Mouse (Mus musculus) MEL (cell line): ENCODE results near the gene Spint2. TPM values are rescaled to one million over a fixed set of nuclear protein-coding genes. Genes with fewer than 3 reads are reported as not detected.
"Not testable (repeated sequence)": the region's sequence is repeated elsewhere in the genome, so short reads cannot be mapped to it uniquely, and the experiment has no call there.

ENCODE experiments used
- DNase-seq: peaks from one replicate; pipeline ENCODE4 v3.0.0; 2011; ENCODE audit warnings: low read depth, low spot score
- H3K27ac ChIP-seq: 2 replicates; pipeline ENCODE4 v1.5.1; 2012; ENCODE audit warnings: low read depth, mild to moderate bottlenecking, control low read depth, low read length, moderate library complexity; ENCODE audit not compliant: control insufficient read depth
- H3K27me3 ChIP-seq, 2 experiments: fragments of 150-350 bp in 1 of 2; sonication (generic) in 1 of 2; 2 replicates each; pipeline ENCODE4 v1.6.1; 2012; ENCODE audit warnings: low read length in 2 of 2, mild to moderate bottlenecking in 2 of 2, improper control_type of control experiment in 1 of 2, moderate library complexity in 1 of 2; ENCODE audit not compliant: insufficient read depth in 2 of 2, control insufficient read depth in 1 of 2
- H3K36me3 ChIP-seq, 2 experiments: 2 replicates each; pipeline ENCODE4 v1.6.1; 2012 to 2014; ENCODE audit warnings: low read length in 2 of 2, improper control_type of control experiment in 1 of 2, inconsistent platforms in 1 of 2, mild to moderate bottlenecking in 1 of 2; ENCODE audit not compliant: insufficient read depth in 2 of 2, control insufficient read depth in 1 of 2
- H3K4me1 ChIP-seq, 2 experiments: fragments of 150-350 bp in 1 of 2; sonication (generic) in 1 of 2; 2 replicates each; pipeline ENCODE4 v1.6.1; 2012; ENCODE audit warnings: low read length in 2 of 2, improper control_type of control experiment in 1 of 2, mild to moderate bottlenecking in 1 of 2; ENCODE audit not compliant: insufficient read depth in 2 of 2, control insufficient read depth in 1 of 2
- H3K4me3 ChIP-seq, 2 experiments: fragments of 150-350 bp in 1 of 2; sonication (generic) in 1 of 2; 2 replicates each; pipeline ENCODE4 v1.5.1; 2012; ENCODE audit warnings: low read depth in 2 of 2, low read length in 2 of 2, mild to moderate bottlenecking in 2 of 2, moderate library complexity in 2 of 2, control low read depth in 1 of 2, improper control_type of control experiment in 1 of 2; ENCODE audit not compliant: control insufficient read depth in 1 of 2, insufficient read depth in 1 of 2
- H3K79me2 ChIP-seq: 2 replicates; pipeline ENCODE4 v1.6.1; 2012; ENCODE audit warnings: mild to moderate bottlenecking, low read length, moderate library complexity; ENCODE audit not compliant: control insufficient read depth, poor library complexity, insufficient read depth
- H3K9ac ChIP-seq: 2 replicates; pipeline ENCODE4 v1.6.1; 2012; ENCODE audit warnings: low read depth, mild to moderate bottlenecking, control low read depth, low read length, moderate library complexity; ENCODE audit not compliant: control insufficient read depth, poor library complexity, severe bottlenecking
- H3K9me3 ChIP-seq: fragments of 150-350 bp; sonication (generic); replicated peaks from 2 replicates; pipeline ENCODE4 v1.6.1; 2012; ENCODE audit warnings: mild to moderate bottlenecking, low read length, improper control_type of control experiment, moderate library complexity; ENCODE audit not compliant: insufficient read depth
- CHD2 ChIP-seq: IDR thresholded peaks from 2 replicates; pipeline ENCODE4 v1.6.1; 2011; ENCODE audit warnings: low read length, improper control_type of control experiment
- CTCF ChIP-seq, 3 experiments: IDR thresholded peaks in 2 of 3; conservative IDR thresholded peaks in 1 of 3; 2 replicates each; pipeline ENCODE4 v1.5.1; 2011 to 2012; ENCODE audit warnings: low read length in 3 of 3, low read depth in 2 of 3, mild to moderate bottlenecking in 2 of 3, improper control_type of control experiment in 1 of 3, inconsistent platforms in 1 of 3, mixed read lengths in 1 of 3, moderate library complexity in 1 of 3; ENCODE audit not compliant: control insufficient read depth in 1 of 3, insufficient read depth in 1 of 3, poor library complexity in 1 of 3, severe bottlenecking in 1 of 3
- E2F4 ChIP-seq: IDR thresholded peaks from 2 replicates; pipeline ENCODE4 v1.6.1; 2011; ENCODE audit warnings: low read depth, low read length, improper control_type of control experiment, borderline replicate concordance
- ETS1 ChIP-seq: IDR thresholded peaks from 2 replicates; pipeline ENCODE4 v1.6.1; 2012; ENCODE audit warnings: low read depth, mild to moderate bottlenecking, inconsistent platforms, low read length, improper control_type of control experiment, moderate library complexity
- HCFC1 ChIP-seq: IDR thresholded peaks from 2 replicates; pipeline ENCODE4 v1.6.1; 2012; ENCODE audit warnings: low read depth, mild to moderate bottlenecking, inconsistent platforms, low read length, improper control_type of control experiment, moderate library complexity
- KAT2A ChIP-seq: conservative IDR thresholded peaks from 2 replicates; pipeline ENCODE4 v1.6.1; 2012; ENCODE audit warnings: low read depth, low read length, improper control_type of control experiment, inconsistent platforms
- MAX ChIP-seq: IDR thresholded peaks from 2 replicates; pipeline ENCODE4 v1.6.1; 2011; ENCODE audit warnings: low read length, improper control_type of control experiment
- MEF2A ChIP-seq: IDR thresholded peaks from 2 replicates; pipeline ENCODE4 v1.6.1; 2014; ENCODE audit warnings: low read depth, mild to moderate bottlenecking, inconsistent platforms, low read length, improper control_type of control experiment; ENCODE audit not compliant: poor library complexity, insufficient replicate concordance, severe bottlenecking; ENCODE audit errors: extremely low read depth
- MXI1 ChIP-seq: IDR thresholded peaks from 2 replicates; pipeline ENCODE4 v1.6.1; 2011; ENCODE audit warnings: mild to moderate bottlenecking, low read depth, low read length, improper control_type of control experiment
- MYC ChIP-seq: IDR thresholded peaks from 2 replicates; pipeline ENCODE4 v1.6.1; 2011; ENCODE audit warnings: low read depth, mild to moderate bottlenecking, low read length, improper control_type of control experiment, moderate library complexity
- NRF1 ChIP-seq: IDR thresholded peaks from 2 replicates; pipeline ENCODE4 v1.6.1; 2014; ENCODE audit warnings: low read depth, mild to moderate bottlenecking, inconsistent platforms, low read length, improper control_type of control experiment, moderate library complexity; ENCODE audit not compliant: poor library complexity, insufficient read depth, severe bottlenecking
- POLR2A ChIP-seq, 2 experiments: IDR thresholded peaks; 2 replicates each; pipeline ENCODE4 v1.6.1; 2011 to 2012; ENCODE audit warnings: low read length in 2 of 2, mild to moderate bottlenecking in 2 of 2, control low read depth in 1 of 2, improper control_type of control experiment in 1 of 2, low read depth in 1 of 2, moderate library complexity in 1 of 2; ENCODE audit not compliant: control insufficient read depth in 1 of 2, insufficient read depth in 1 of 2, poor library complexity in 1 of 2
- POLR2AphosphoS5 ChIP-seq: IDR thresholded peaks from 2 replicates; pipeline ENCODE4 v1.6.1; 2012; ENCODE audit warnings: low read depth, borderline replicate concordance, mild to moderate bottlenecking, inconsistent platforms, low read length, moderate library complexity, mixed read lengths
- RAD21 ChIP-seq: IDR thresholded peaks from 2 replicates; pipeline ENCODE4 v1.6.1; 2011; ENCODE audit warnings: mild to moderate bottlenecking, low read depth, low read length, improper control_type of control experiment
- RCOR1 ChIP-seq: IDR thresholded peaks from 2 replicates; pipeline ENCODE4 v1.6.1; 2012; ENCODE audit warnings: low read depth, mild to moderate bottlenecking, inconsistent platforms, low read length, improper control_type of control experiment
- SIN3A ChIP-seq: IDR thresholded peaks from 2 replicates; pipeline ENCODE4 v1.6.1; 2012; ENCODE audit warnings: low read length, improper control_type of control experiment, inconsistent platforms
- TCF12 ChIP-seq: IDR thresholded peaks from 2 replicates; pipeline ENCODE4 v1.6.1; 2014; ENCODE audit warnings: low read depth, mild to moderate bottlenecking, inconsistent platforms, low read length, improper control_type of control experiment, moderate library complexity
- USF1 ChIP-seq: IDR thresholded peaks from 2 replicates; pipeline ENCODE4 v1.6.1; 2014; ENCODE audit warnings: low read depth, mild to moderate bottlenecking, inconsistent platforms, low read length, improper control_type of control experiment, moderate library complexity
- ZC3H11A ChIP-seq: IDR thresholded peaks from 2 replicates; pipeline ENCODE4 v1.6.1; 2012; ENCODE audit warnings: low read depth, mild to moderate bottlenecking, inconsistent platforms, low read length, improper control_type of control experiment
- ZMIZ1 ChIP-seq: IDR thresholded peaks from 2 replicates; pipeline ENCODE4 v1.6.1; 2012; ENCODE audit warnings: low read depth, mild to moderate bottlenecking, inconsistent platforms, low read length, improper control_type of control experiment, moderate library complexity
- polyA plus RNA-seq, 2 experiments: library from polyadenylated mRNA; stranded (reverse) in 1 of 2; unstranded in 1 of 2; fragments of >175 nt in 1 of 2; fragments of >200 nt in 1 of 2; gene quantifications; 2 replicates each; pipeline versions ENCODE4 v1.2.1 to v1.2.4; 2012; ENCODE audit warnings: low replicate concordance in 2 of 2, low read depth in 1 of 2; ENCODE audit not compliant: insufficient read length in 2 of 2, insufficient read depth in 1 of 2, missing spikeins in 1 of 2
- total RNA-seq: library from RNA; depleted of rRNA; stranded (reverse); fragments of 300-350 nt; gene quantifications from 2 replicates; pipeline ENCODE4 v1.2.3, GENCODE M21; 2012

Gene Spint2
- total and polyA plus RNA-seq, 3 experiments = 78.1 to 131 TPM; not detected in 1

- H3K79me2 ChIP-seq, DNase-seq, H3K27me3 ChIP-seq, H3K36me3 ChIP-seq, H3K9me3 ChIP-seq: not testable (repeated sequence)
- H3K4me1 ChIP-seq = peaks cover 5 to 13% of the 10 kb centered on the region in 2 experiments
- H3K9ac ChIP-seq = peak overlapping the region; percentile 58
- peak overlapping the region; percentile 32 to 47 for H3K4me3 ChIP-seq
- H3K27ac ChIP-seq = peak overlapping the region; percentile 88
Measured at GRCm38 (mm10) chr7:29237596-29237995, 44.1 kb downstream of the Spint2 start.

GRCm38 (mm10) chr7:29236593-29236992, 45.1 kb downstream of the Spint2 start:
- Histone ChIP-seq H3K9ac (no peak overlapping the region), H3K79me2 (peaks cover 3% of the 10 kb centered on the region; the same call in 1 of the 2 replicates), H3K27ac (no peak overlapping the region), H3K4me1 (peaks cover 7 to 18% of the 10 kb centered on the region in 2 experiments), H3K9me3 (no peaks in the 10 kb centered on the region), H3K36me3 (peaks cover 0 to 9% of the 10 kb centered on the region in 2 experiments; a peak in 2 of 4 replicates), H3K4me3 (no peak overlapping the region), H3K27me3 (no peaks in the 10 kb centered on the region)
- TF ChIP-seq SIN3A (no peak), ZC3H11A (no peak), POLR2A (IDR thresholded peaks at IDR 0.05; ENCODE audit: control insufficient read depth in 1 of 2, insufficient read depth in 1 of 2, low read depth in 1 of 2, low read length in 2 of 2, poor library complexity in 1 of 2) (no peak), MXI1 (no peak), POLR2AphosphoS5 (no peak), CHD2 (no peak), RCOR1 (no peak)
- no peak for DNase-seq

GRCm38 (mm10) chr7:29234661-29235060, 47.1 kb downstream of the Spint2 start:
- Histone ChIP-seq H3K79me2 (peaks cover 3% of the 10 kb centered on the region; the same call in 1 of the 2 replicates), H3K4me1 (peaks cover 7 to 24% of the 10 kb centered on the region in 2 experiments), H3K36me3 (peaks cover 0 to 10% of the 10 kb centered on the region in 2 experiments; a peak in 2 of 4 replicates), H3K9me3 (no peaks in the 10 kb centered on the region), H3K9ac (no peak overlapping the region), H3K27ac (no peak overlapping the region), H3K4me3 (no peak overlapping the region), H3K27me3 (no peaks in the 10 kb centered on the region)
- DNase-seq = peak; percentile 53
- TF ChIP-seq CTCF (IDR thresholded peaks at IDR 0.05 in 2 of 3, conservative IDR thresholded peaks at IDR 0.05 in 1 of 3; ENCODE audit: control insufficient read depth in 1 of 3, insufficient read depth in 1 of 3, low read depth in 2 of 3, low read length in 3 of 3, poor library complexity in 1 of 3, severe bottlenecking in 1 of 3) (peak; percentile 50 to 68 (median 62)), KAT2A (no peak), MXI1 (no peak), RAD21 (peak; percentile 33), USF1 (no peak), POLR2AphosphoS5 (no peak), ZMIZ1 (no peak), MYC (no peak), MAX (no peak), TCF12 (no peak), ZC3H11A (0 out of 2 replicates have a peak, but pooled peaks have one; percentile 6), ETS1 (no peak), NRF1 (no peak), HCFC1 (no peak), MEF2A (no peak), E2F4 (no peak)
